Mouse (Mus musculus) forebrain, embryonic 15.5 days (tissue): ENCODE data around the gene Tmigd1. TPM values are rescaled to one million over a fixed set of nuclear protein-coding genes. Genes with fewer than 3 reads are reported as not detected.

ENCODE experiments used
- ATAC-seq: fragments of 200-750 bp; cut with Nextera tagmentation; replicated peaks from 2 replicates; pipeline ENCODE4 v1.8.0; 2017; ENCODE audit warnings: mild to moderate bottlenecking, moderate TSS enrichment, moderate library complexity
- H3K27ac ChIP-seq: fragments of 300-500 bp; sonication (generic); replicated peaks from 2 replicates; pipeline ENCODE4 v1.5.1; 2015; ENCODE audit warnings: mild to moderate bottlenecking, inconsistent platforms
- H3K27me3 ChIP-seq: fragments of 300-500 bp; sonication (generic); 2 replicates; pipeline ENCODE4 v1.6.1; 2015; ENCODE audit warnings: inconsistent platforms
- H3K36me3 ChIP-seq: fragments of 300-500 bp; sonication (generic); 2 replicates; pipeline ENCODE4 v1.6.1; 2015; ENCODE audit warnings: mild to moderate bottlenecking, inconsistent platforms
- H3K4me1 ChIP-seq: fragments of 300-500 bp; sonication (generic); 2 replicates; pipeline ENCODE4 v1.6.1; 2015; ENCODE audit warnings: inconsistent platforms
- H3K4me2 ChIP-seq: fragments of 300-500 bp; sonication (generic); replicated peaks from 2 replicates; pipeline ENCODE4 v1.6.1; 2015; ENCODE audit warnings: mild to moderate bottlenecking, inconsistent platforms
- H3K4me3 ChIP-seq: fragments of 300-500 bp; sonication (generic); 2 replicates; pipeline ENCODE4 v1.5.1; 2015; ENCODE audit warnings: mild to moderate bottlenecking, inconsistent platforms
- H3K9ac ChIP-seq: fragments of 300-500 bp; sonication (generic); replicated peaks from 2 replicates; pipeline ENCODE4 v1.6.1; 2015; ENCODE audit warnings: mild to moderate bottlenecking, inconsistent platforms
- H3K9me3 ChIP-seq: fragments of 300-500 bp; sonication (generic); 2 replicates; pipeline ENCODE4 v1.6.1; 2016; ENCODE audit warnings: inconsistent platforms
- WGBS: fragments of 180-500 bp; shearing (Covaris S2); methylation state at CpG from one replicate; pipeline ENCODE4 v1.1.7; 2015; ENCODE audit warnings: mixed read lengths; 5-methylcytosine and 5-hydroxymethylcytosine counted together
- polyA plus RNA-seq: library from polyadenylated mRNA; unstranded; fragments of >200 nt; fragmentation: Nextera tagmentation; extraction: Ambion mirVana; gene quantifications from 2 replicates; pipeline ENCODE4 v1.2.1, GENCODE M21; 2015

Tmigd1 gene
- polyA plus RNA-seq, 1 experiment from 2014 or later: not detected

DNA sequence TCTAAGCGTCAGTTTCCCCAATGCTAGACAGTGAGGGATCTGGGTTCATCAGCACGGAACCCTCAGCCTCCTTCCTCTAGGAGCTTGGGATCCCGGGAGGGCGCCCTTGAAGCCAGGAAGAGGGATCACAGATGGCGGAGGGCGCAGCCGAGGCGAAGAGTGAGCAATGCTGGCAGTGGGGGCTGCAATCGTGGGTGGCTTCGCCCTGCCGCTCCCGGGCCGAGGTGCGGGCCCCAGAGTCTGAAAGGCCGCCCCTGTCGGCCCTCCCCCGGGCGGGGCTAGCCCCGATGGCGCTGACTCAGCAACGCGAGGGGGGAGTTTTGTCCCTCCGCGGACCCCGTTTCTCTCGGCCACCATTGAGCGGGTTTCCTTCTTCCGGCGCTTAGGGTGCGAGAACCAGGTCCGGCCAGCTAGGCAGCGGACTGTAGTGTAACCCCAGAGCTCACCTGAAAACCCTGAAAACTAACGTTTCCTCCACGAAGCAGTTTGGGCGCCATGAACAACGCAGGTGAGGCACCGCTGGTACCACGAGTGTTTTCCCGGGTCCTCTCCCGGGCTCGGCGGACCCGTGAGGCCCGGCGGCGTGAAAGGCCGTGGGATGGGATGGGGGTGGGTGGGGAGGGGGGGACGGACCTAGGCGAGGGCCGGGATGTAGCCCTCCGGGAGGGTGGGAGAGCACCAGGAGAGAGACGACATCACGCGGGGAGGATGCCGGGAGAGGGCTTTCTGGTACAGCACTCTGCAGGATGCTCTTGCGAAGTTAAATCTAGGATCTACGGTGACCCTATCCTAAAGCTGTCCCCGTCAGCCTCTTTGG, 43.6 kb downstream of the Tmigd1 start:
- ATAC-seq: peak; percentile 92
- Histone ChIP-seq H3K27me3 (no peaks in the 10 kb centered on the region), H3K27ac (peak overlapping the region; percentile 82), H3K36me3 (peaks cover 4% of the 10 kb centered on the region; the same call in 1 of the 2 replicates), H3K4me1 (peaks cover 18% of the 10 kb centered on the region), H3K9ac (peak overlapping the region; percentile 88), H3K4me2 (peak overlapping the region; percentile 77), H3K9me3 (no peaks in the 10 kb centered on the region), H3K4me3 (peak overlapping the region; percentile 86)
- under 1% methylated on average over 53 of the region's 58 CpGs for WGBS

DNA sequence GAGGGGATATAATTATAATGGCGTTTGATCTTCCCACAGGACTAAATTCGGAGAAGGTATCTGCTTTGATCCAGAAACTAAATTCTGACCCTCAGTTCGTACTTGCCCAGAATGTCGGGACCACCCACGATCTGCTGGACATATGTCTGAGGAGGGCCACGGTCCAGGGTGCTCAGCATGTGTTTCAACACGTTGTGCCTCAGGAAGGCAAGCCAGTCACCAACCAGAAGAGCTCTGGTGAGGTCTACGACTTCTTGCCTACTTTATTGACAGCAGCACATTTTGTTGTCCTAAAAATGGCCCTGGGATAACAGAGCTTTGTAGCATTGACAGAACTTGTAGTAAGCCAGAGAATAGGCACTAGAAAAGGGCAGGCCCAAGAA, 44.2 kb downstream of the Tmigd1 start:
- no peak for ATAC-seq
- WGBS: 3% methylated on average over 8 of the region's 8 CpGs

GRCm38 (mm10) chr11:76953536-76953935, 51.6 kb downstream of the Tmigd1 start:
- H3K27me3 ChIP-seq: no peaks in the 10 kb centered on the region
- H3K9me3 ChIP-seq: no peaks in the 10 kb centered on the region
- 92% methylated on average over 2 of the region's 2 CpGs for WGBS
- H3K4me2 ChIP-seq: no peak overlapping the region
- peaks cover 64% of the 10 kb centered on the region for H3K36me3 ChIP-seq
- no peaks in the 10 kb centered on the region for H3K4me1 ChIP-seq
- H3K27ac ChIP-seq: no peak overlapping the region
- H3K9ac ChIP-seq: no peak overlapping the region
- no peak overlapping the region for H3K4me3 ChIP-seq
- no peak for ATAC-seq

More for the DNA sequence above, 44.2 kb downstream of the Tmigd1 start:
- peak overlapping the region; percentile 82 for H3K27ac ChIP-seq
- H3K4me2 ChIP-seq: peak overlapping the region; percentile 77
- peak overlapping the region; percentile 88 for H3K9ac ChIP-seq
- H3K27me3 ChIP-seq: no peaks in the 10 kb centered on the region
- peaks cover 9% of the 10 kb centered on the region; the same call in 1 of the 2 replicates for H3K36me3 ChIP-seq
- peaks cover 18% of the 10 kb centered on the region for H3K4me1 ChIP-seq
- H3K4me3 ChIP-seq: peak overlapping the region; percentile 86
- H3K9me3 ChIP-seq: no peaks in the 10 kb centered on the region

GRCm38 (mm10) chr11:76965703-76966102, 63.7 kb downstream of the Tmigd1 start:
- 95% methylated on average over 3 of the region's 3 CpGs for WGBS
- no peak for ATAC-seq
- H3K9me3 ChIP-seq: no peaks in the 10 kb centered on the region
- peaks cover 77% of the 10 kb centered on the region for H3K36me3 ChIP-seq
- H3K4me2 ChIP-seq: no peak overlapping the region
- H3K4me1 ChIP-seq: no peaks in the 10 kb centered on the region
- no peak overlapping the region for H3K4me3 ChIP-seq
- H3K27ac ChIP-seq: no peak overlapping the region
- no peak overlapping the region for H3K9ac ChIP-seq
- H3K27me3 ChIP-seq: no peaks in the 10 kb centered on the region

Other genes with a start within 250 kb of the Tmigd1 start
- gene Bhlha9, start 229.7 kb upstream of the Tmigd1 start, polyA plus RNA-seq: 0.51 and 0.65 TPM in 2 replicates
- gene Trarg1, start 222.4 kb upstream of the Tmigd1 start, polyA plus RNA-seq: 0.24 and 0.56 TPM in 2 replicates
- 27.1 and 27.4 TPM in 2 replicates for gene Gosr1, start 138.6 kb upstream of the Tmigd1 start, polyA plus RNA-seq
- 5.4 and 7.0 TPM in 2 replicates for gene Cpd, start 55.1 kb upstream of the Tmigd1 start, polyA plus RNA-seq
- gene Blmh, start 22.6 kb downstream of the Tmigd1 start, polyA plus RNA-seq: 128 and 134 TPM in 2 replicates
- gene Slc6a4, start 96.4 kb downstream of the Tmigd1 start, polyA plus RNA-seq: 0.43 and 0.60 TPM in 2 replicates
- gene Nsrp1, start 176.3 kb downstream of the Tmigd1 start, polyA plus RNA-seq: 65.0 and 70.8 TPM in 2 replicates